Mouse (Mus musculus) E14TG2a.4 (cell line): ENCODE measurements around the gene Fam198a.

Source experiments
- CTCF ChIP-seq: conservative IDR thresholded peaks from 2 replicates; pipeline ENCODE4 v1.5.1; 2014; ENCODE audit warnings: low read length
- POU5F1 ChIP-seq: IDR thresholded peaks from 2 replicates; pipeline ENCODE4 v1.6.1; 2014; ENCODE audit warnings: low read length, borderline replicate concordance

DNA sequence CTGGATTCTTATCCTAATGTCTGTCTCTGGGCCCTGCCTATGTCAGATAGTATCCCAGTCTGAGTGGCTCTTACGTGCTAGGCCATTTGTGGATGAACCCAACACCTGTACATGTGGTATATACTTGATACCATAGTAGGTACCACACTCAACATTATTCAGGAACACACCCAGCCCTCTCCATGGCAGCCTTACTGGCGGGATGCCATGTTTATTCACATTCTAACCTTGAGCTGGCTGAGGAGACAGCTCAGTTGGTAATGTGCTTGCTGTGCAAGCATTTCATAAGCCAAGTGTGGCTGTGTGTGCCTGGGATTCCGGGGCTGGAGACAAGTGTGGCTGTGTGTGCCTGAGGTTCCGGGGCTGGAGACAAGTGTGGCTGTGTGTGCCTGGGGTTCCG, 17.5 kb downstream of the Fam198a start:
- TF ChIP-seq CTCF (no peak), POU5F1 (no peak)
